Mouse (Mus musculus) MEL (cell line): Measurements from ENCODE around the gene Bricd5. TPM values are rescaled to one million over a fixed set of nuclear protein-coding genes. Genes with fewer than 3 reads are reported as not detected.

ENCODE experiments used
- DNase-seq: peaks from one replicate; pipeline ENCODE4 v3.0.0; 2011; ENCODE audit warnings: low read depth, low spot score
- H3K27ac ChIP-seq: 2 replicates; pipeline ENCODE4 v1.5.1; 2012; ENCODE audit warnings: low read depth, mild to moderate bottlenecking, control low read depth, low read length, moderate library complexity; ENCODE audit not compliant: control insufficient read depth
- H3K27me3 ChIP-seq, 2 experiments: fragments of 150-350 bp in 1 of 2; sonication (generic) in 1 of 2; 2 replicates each; pipeline ENCODE4 v1.6.1; 2012; ENCODE audit warnings: low read length in 2 of 2, mild to moderate bottlenecking in 2 of 2, improper control_type of control experiment in 1 of 2, moderate library complexity in 1 of 2; ENCODE audit not compliant: insufficient read depth in 2 of 2, control insufficient read depth in 1 of 2
- H3K36me3 ChIP-seq, 2 experiments: 2 replicates each; pipeline ENCODE4 v1.6.1; 2012 to 2014; ENCODE audit warnings: low read length in 2 of 2, improper control_type of control experiment in 1 of 2, inconsistent platforms in 1 of 2, mild to moderate bottlenecking in 1 of 2; ENCODE audit not compliant: insufficient read depth in 2 of 2, control insufficient read depth in 1 of 2
- H3K4me1 ChIP-seq, 2 experiments: fragments of 150-350 bp in 1 of 2; sonication (generic) in 1 of 2; 2 replicates each; pipeline ENCODE4 v1.6.1; 2012; ENCODE audit warnings: low read length in 2 of 2, improper control_type of control experiment in 1 of 2, mild to moderate bottlenecking in 1 of 2; ENCODE audit not compliant: insufficient read depth in 2 of 2, control insufficient read depth in 1 of 2
- H3K4me3 ChIP-seq, 2 experiments: fragments of 150-350 bp in 1 of 2; sonication (generic) in 1 of 2; 2 replicates each; pipeline ENCODE4 v1.5.1; 2012; ENCODE audit warnings: low read depth in 2 of 2, low read length in 2 of 2, mild to moderate bottlenecking in 2 of 2, moderate library complexity in 2 of 2, control low read depth in 1 of 2, improper control_type of control experiment in 1 of 2; ENCODE audit not compliant: control insufficient read depth in 1 of 2, insufficient read depth in 1 of 2
- H3K79me2 ChIP-seq: 2 replicates; pipeline ENCODE4 v1.6.1; 2012; ENCODE audit warnings: mild to moderate bottlenecking, low read length, moderate library complexity; ENCODE audit not compliant: control insufficient read depth, poor library complexity, insufficient read depth
- H3K9ac ChIP-seq: 2 replicates; pipeline ENCODE4 v1.6.1; 2012; ENCODE audit warnings: low read depth, mild to moderate bottlenecking, control low read depth, low read length, moderate library complexity; ENCODE audit not compliant: control insufficient read depth, poor library complexity, severe bottlenecking
- H3K9me3 ChIP-seq: fragments of 150-350 bp; sonication (generic); replicated peaks from 2 replicates; pipeline ENCODE4 v1.6.1; 2012; ENCODE audit warnings: mild to moderate bottlenecking, low read length, improper control_type of control experiment, moderate library complexity; ENCODE audit not compliant: insufficient read depth
- CHD1 ChIP-seq: IDR thresholded peaks from 2 replicates; pipeline ENCODE4 v1.6.1; 2012; ENCODE audit warnings: low read depth, mild to moderate bottlenecking, inconsistent platforms, low read length, improper control_type of control experiment
- CHD2 ChIP-seq: IDR thresholded peaks from 2 replicates; pipeline ENCODE4 v1.6.1; 2011; ENCODE audit warnings: low read length, improper control_type of control experiment
- CTCF ChIP-seq, 3 experiments: IDR thresholded peaks in 2 of 3; conservative IDR thresholded peaks in 1 of 3; 2 replicates each; pipeline ENCODE4 v1.5.1; 2011 to 2012; ENCODE audit warnings: low read length in 3 of 3, low read depth in 2 of 3, mild to moderate bottlenecking in 2 of 3, improper control_type of control experiment in 1 of 3, inconsistent platforms in 1 of 3, mixed read lengths in 1 of 3, moderate library complexity in 1 of 3; ENCODE audit not compliant: control insufficient read depth in 1 of 3, insufficient read depth in 1 of 3, poor library complexity in 1 of 3, severe bottlenecking in 1 of 3
- ETS1 ChIP-seq: IDR thresholded peaks from 2 replicates; pipeline ENCODE4 v1.6.1; 2012; ENCODE audit warnings: low read depth, mild to moderate bottlenecking, inconsistent platforms, low read length, improper control_type of control experiment, moderate library complexity
- GATA1 ChIP-seq: IDR thresholded peaks from 2 replicates; pipeline ENCODE4 v1.6.1; 2011; ENCODE audit warnings: low read depth, low read length, improper control_type of control experiment
- HCFC1 ChIP-seq: IDR thresholded peaks from 2 replicates; pipeline ENCODE4 v1.6.1; 2012; ENCODE audit warnings: low read depth, mild to moderate bottlenecking, inconsistent platforms, low read length, improper control_type of control experiment, moderate library complexity
- JUND ChIP-seq: IDR thresholded peaks from 2 replicates; pipeline ENCODE4 v1.6.1; 2011; ENCODE audit warnings: low read depth, mild to moderate bottlenecking, improper control_type of control experiment, low read length
- MAFK ChIP-seq: IDR thresholded peaks from 2 replicates; pipeline ENCODE4 v1.6.1; 2011; ENCODE audit warnings: low read depth, mild to moderate bottlenecking, low read length, improper control_type of control experiment, borderline replicate concordance
- MAX ChIP-seq: IDR thresholded peaks from 2 replicates; pipeline ENCODE4 v1.6.1; 2011; ENCODE audit warnings: low read length, improper control_type of control experiment
- MAZ ChIP-seq: IDR thresholded peaks from 2 replicates; pipeline ENCODE4 v1.6.1; 2012; ENCODE audit warnings: low read depth, mild to moderate bottlenecking, inconsistent platforms, low read length, improper control_type of control experiment
- MEF2A ChIP-seq: IDR thresholded peaks from 2 replicates; pipeline ENCODE4 v1.6.1; 2014; ENCODE audit warnings: low read depth, mild to moderate bottlenecking, inconsistent platforms, low read length, improper control_type of control experiment; ENCODE audit not compliant: poor library complexity, insufficient replicate concordance, severe bottlenecking; ENCODE audit errors: extremely low read depth
- MXI1 ChIP-seq: IDR thresholded peaks from 2 replicates; pipeline ENCODE4 v1.6.1; 2011; ENCODE audit warnings: mild to moderate bottlenecking, low read depth, low read length, improper control_type of control experiment
- MYB ChIP-seq: IDR thresholded peaks from 2 replicates; pipeline ENCODE4 v1.6.1; 2011; ENCODE audit warnings: mild to moderate bottlenecking, low read depth, low read length, improper control_type of control experiment
- MYC ChIP-seq: IDR thresholded peaks from 2 replicates; pipeline ENCODE4 v1.6.1; 2011; ENCODE audit warnings: low read depth, mild to moderate bottlenecking, low read length, improper control_type of control experiment, moderate library complexity
- NELFE ChIP-seq: IDR thresholded peaks from 2 replicates; pipeline ENCODE4 v1.6.1; 2011; ENCODE audit warnings: low read depth, low read length, improper control_type of control experiment
- NRF1 ChIP-seq: IDR thresholded peaks from 2 replicates; pipeline ENCODE4 v1.6.1; 2014; ENCODE audit warnings: low read depth, mild to moderate bottlenecking, inconsistent platforms, low read length, improper control_type of control experiment, moderate library complexity; ENCODE audit not compliant: poor library complexity, insufficient read depth, severe bottlenecking
- POLR2A ChIP-seq, 2 experiments: IDR thresholded peaks; 2 replicates each; pipeline ENCODE4 v1.6.1; 2011 to 2012; ENCODE audit warnings: low read length in 2 of 2, mild to moderate bottlenecking in 2 of 2, control low read depth in 1 of 2, improper control_type of control experiment in 1 of 2, low read depth in 1 of 2, moderate library complexity in 1 of 2; ENCODE audit not compliant: control insufficient read depth in 1 of 2, insufficient read depth in 1 of 2, poor library complexity in 1 of 2
- RAD21 ChIP-seq: IDR thresholded peaks from 2 replicates; pipeline ENCODE4 v1.6.1; 2011; ENCODE audit warnings: mild to moderate bottlenecking, low read depth, low read length, improper control_type of control experiment
- SIN3A ChIP-seq: IDR thresholded peaks from 2 replicates; pipeline ENCODE4 v1.6.1; 2012; ENCODE audit warnings: low read length, improper control_type of control experiment, inconsistent platforms
- SMC3 ChIP-seq: IDR thresholded peaks from 2 replicates; pipeline ENCODE4 v1.6.1; 2011; ENCODE audit warnings: low read depth, low read length, improper control_type of control experiment
- TAL1 ChIP-seq: IDR thresholded peaks from 2 replicates; pipeline ENCODE4 v1.6.1; 2012; ENCODE audit warnings: mild to moderate bottlenecking, inconsistent platforms, low read length, moderate library complexity, mixed read lengths
- TCF12 ChIP-seq: IDR thresholded peaks from 2 replicates; pipeline ENCODE4 v1.6.1; 2014; ENCODE audit warnings: low read depth, mild to moderate bottlenecking, inconsistent platforms, low read length, improper control_type of control experiment, moderate library complexity
- UBTF ChIP-seq: IDR thresholded peaks from 2 replicates; pipeline ENCODE4 v1.6.1; 2012; ENCODE audit warnings: low read depth, mild to moderate bottlenecking, inconsistent platforms, low read length, improper control_type of control experiment, moderate library complexity, borderline replicate concordance; ENCODE audit not compliant: insufficient read depth
- USF1 ChIP-seq: IDR thresholded peaks from 2 replicates; pipeline ENCODE4 v1.6.1; 2014; ENCODE audit warnings: low read depth, mild to moderate bottlenecking, inconsistent platforms, low read length, improper control_type of control experiment, moderate library complexity
- ZC3H11A ChIP-seq: IDR thresholded peaks from 2 replicates; pipeline ENCODE4 v1.6.1; 2012; ENCODE audit warnings: low read depth, mild to moderate bottlenecking, inconsistent platforms, low read length, improper control_type of control experiment
- ZNF384 ChIP-seq: IDR thresholded peaks from 2 replicates; pipeline ENCODE4 v1.6.1; 2012; ENCODE audit warnings: low read depth, mild to moderate bottlenecking, inconsistent platforms, low read length, improper control_type of control experiment
- polyA plus RNA-seq, 2 experiments: library from polyadenylated mRNA; stranded (reverse) in 1 of 2; unstranded in 1 of 2; fragments of >175 nt in 1 of 2; fragments of >200 nt in 1 of 2; gene quantifications; 2 replicates each; pipeline versions ENCODE4 v1.2.1 to v1.2.4; 2012; ENCODE audit warnings: low replicate concordance in 2 of 2, low read depth in 1 of 2; ENCODE audit not compliant: insufficient read length in 2 of 2, insufficient read depth in 1 of 2, missing spikeins in 1 of 2
- total RNA-seq: library from RNA; depleted of rRNA; stranded (reverse); fragments of 300-350 nt; gene quantifications from 2 replicates; pipeline ENCODE4 v1.2.3, GENCODE M21; 2012

The Bricd5 gene
- total and polyA plus RNA-seq, 3 experiments: 0.82 to 2.0 TPM; not detected in 1

GRCm38 (mm10) chr17:24494627-24495335 is 21.1 kb downstream of the Bricd5 start:
- Histone ChIP-seq H3K27me3 (peaks cover 1% of the 10 kb centered on the region in 2 experiments; a peak in 1 of 4 replicates), H3K36me3 (no peaks in the 10 kb centered on the region)

GRCm38 (mm10) chr17:24495443-24495842 is 21.8 kb downstream of the Bricd5 start:
- TF ChIP-seq POLR2A (IDR thresholded peaks at IDR 0.05; ENCODE audit: control insufficient read depth in 1 of 2, insufficient read depth in 1 of 2, low read depth in 1 of 2, low read length in 2 of 2, poor library complexity in 1 of 2): no peak
- TF ChIP-seq MYB: no peak
- TF ChIP-seq TCF12: no peak
- no peak for TF ChIP-seq MAX
- TF ChIP-seq SMC3: no peak
- TF ChIP-seq MYC: no peak
- TF ChIP-seq MAZ: no peak
- TF ChIP-seq MXI1: no peak
- TF ChIP-seq CHD2: no peak
- no peak for TF ChIP-seq TAL1
- TF ChIP-seq UBTF: no peak
- TF ChIP-seq USF1: no peak
- no peak overlapping the region for H3K4me3 ChIP-seq
- no peak for DNase-seq
- H3K9me3 ChIP-seq: no peaks in the 10 kb centered on the region
- no peaks in the 10 kb centered on the region for H3K79me2 ChIP-seq
- no peaks in the 10 kb centered on the region for H3K4me1 ChIP-seq
- H3K27ac ChIP-seq: no peak overlapping the region
- H3K27me3 ChIP-seq: 0 out of 4 replicates have a peak, but pooled peaks cover 0 to 1% of the 10 kb centered on the region in 2 experiments
- no peaks in the 10 kb centered on the region for H3K36me3 ChIP-seq
- no peak overlapping the region for H3K9ac ChIP-seq

More at GRCm38 (mm10) chr17:24494627-24495335, 21.1 kb downstream of the Bricd5 start:
- no peak overlapping the region for H3K27ac ChIP-seq
- no peak overlapping the region for H3K4me3 ChIP-seq
- no peaks in the 10 kb centered on the region for H3K4me1 ChIP-seq
- H3K79me2 ChIP-seq: no peaks in the 10 kb centered on the region
- no peaks in the 10 kb centered on the region for H3K9me3 ChIP-seq
- H3K9ac ChIP-seq: no peak overlapping the region
- DNase-seq: peak; percentile 74
- TF ChIP-seq MEF2A (no peak), NELFE (no peak), SMC3 (peak; percentile 83), GATA1 (peak; percentile 58; the same call in 1 of the 2 replicates), USF1 (no peak), MAFK (no peak), ZNF384 (no peak), HCFC1 (no peak), ETS1 (no peak), SIN3A (0 out of 2 replicates have a peak, but pooled peaks have one; percentile 34), CHD1 (no peak), ZC3H11A (peak; percentile 66), CTCF (IDR thresholded peaks at IDR 0.05 in 2 of 3, conservative IDR thresholded peaks at IDR 0.05 in 1 of 3; ENCODE audit: control insufficient read depth in 1 of 3, insufficient read depth in 1 of 3, low read depth in 2 of 3, low read length in 3 of 3, poor library complexity in 1 of 3, severe bottlenecking in 1 of 3) (peak; percentile 61 to 91 (median 73)), RAD21 (peak; percentile 85), NRF1 (no peak), MYB (no peak), JUND (no peak)
